Mouse (Mus musculus): ENCODE measurements at regions not wholly inside any gene's neighbourhood (a gene's known extent, or its start where the extent isn't known, plus 50 kb on each side); places are given as distances from the start of the nearest gene placed in this dataset.

DNA sequence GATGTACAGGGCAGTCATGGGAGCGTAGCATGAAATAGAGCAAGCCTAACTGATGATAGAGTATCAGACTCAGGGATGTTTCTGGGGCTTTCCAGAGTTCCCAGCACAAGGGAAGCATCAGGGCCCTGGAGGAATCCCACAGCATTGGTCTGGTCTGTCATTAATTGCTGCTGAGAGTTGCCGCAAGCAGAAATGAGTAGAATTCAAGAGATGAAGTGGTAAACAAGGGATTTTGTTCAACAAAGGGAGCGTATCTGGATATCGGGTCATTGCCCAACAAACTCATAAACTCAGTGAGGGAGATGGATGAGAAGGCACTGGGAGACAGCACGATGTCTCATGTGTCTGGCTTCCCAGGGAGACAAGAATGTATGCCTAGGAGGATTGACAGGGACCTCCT is 165.6 kb upstream of the Serp2 start:
- no peak overlapping the region for H3K4me3 ChIP-seq (ENCODE audit: insufficient read depth in 1 of 2, low read depth in 1 of 2, low read length in 2 of 2, poor library complexity in 1 of 2, severe bottlenecking in 1 of 2)
- TF ChIP-seq ZNF384 (IDR thresholded peaks at IDR 0.05; ENCODE audit: low read depth, low read length) (no peak), MAFK (IDR thresholded peaks at IDR 0.05; ENCODE audit: insufficient read depth, low read depth, low read length) (no peak), ZC3H11A (IDR thresholded peaks at IDR 0.05; ENCODE audit: borderline replicate concordance, low read depth, low read length) (no peak), HCFC1 (IDR thresholded peaks at IDR 0.05; ENCODE audit: borderline replicate concordance, insufficient read depth, low read length) (no peak), CHD2 (IDR thresholded peaks at IDR 0.05; ENCODE audit: low read depth, low read length) (no peak)
- H3K36me3 ChIP-seq (ENCODE audit: control insufficient read depth, insufficient read depth, low read length, poor library complexity, severe bottlenecking), result no peaks in the 10 kb centered on the region
- no peak overlapping the region for H3K9ac ChIP-seq (ENCODE audit: insufficient read depth, low read depth, low read length, poor library complexity, severe bottlenecking)
- DNase-seq (ENCODE audit: low read depth, low spot score), result no peak
- H3K4me1 ChIP-seq (ENCODE audit: control insufficient read depth in 2 of 2, insufficient read depth in 2 of 2, low read length in 2 of 2, poor library complexity in 1 of 2), result no peaks in the 10 kb centered on the region
- in situ Hi-C loops (cut with MboI; ENCODE audit: low sequenced_read_pairs in 2 of 2, unreplicated experiment in 2 of 2), result no loop called here
- H3K9me3 ChIP-seq (ENCODE audit: control insufficient read depth, insufficient read depth, low read depth, low read length), result no peaks in the 10 kb centered on the region
- no peak overlapping the region for H3K27ac ChIP-seq (ENCODE audit: insufficient read depth, low read depth, low read length, poor library complexity, severe bottlenecking)

GRCm38 (mm10) chr14:76721751-76722150 is 165.1 kb upstream of the Serp2 start:
- no peak for DNase-seq (ENCODE audit: low read depth, low spot score)
- no peaks in the 10 kb centered on the region for H3K36me3 ChIP-seq (ENCODE audit: control insufficient read depth, insufficient read depth, low read length, poor library complexity, severe bottlenecking)
- H3K9me3 ChIP-seq (ENCODE audit: control insufficient read depth, insufficient read depth, low read depth, low read length), result no peaks in the 10 kb centered on the region
- no peak overlapping the region for H3K4me3 ChIP-seq (ENCODE audit: insufficient read depth in 1 of 2, low read depth in 1 of 2, low read length in 2 of 2, poor library complexity in 1 of 2, severe bottlenecking in 1 of 2)
- in situ Hi-C loops (cut with MboI; ENCODE audit: low sequenced_read_pairs in 2 of 2, unreplicated experiment in 2 of 2), result no loop called here
- H3K27ac ChIP-seq (ENCODE audit: insufficient read depth, low read depth, low read length, poor library complexity, severe bottlenecking), result no peak overlapping the region
- H3K4me1 ChIP-seq (ENCODE audit: control insufficient read depth in 2 of 2, insufficient read depth in 2 of 2, low read length in 2 of 2, poor library complexity in 1 of 2), result no peaks in the 10 kb centered on the region
- H3K9ac ChIP-seq (ENCODE audit: insufficient read depth, low read depth, low read length, poor library complexity, severe bottlenecking), result no peak overlapping the region
- TF ChIP-seq HCFC1 (IDR thresholded peaks at IDR 0.05; ENCODE audit: borderline replicate concordance, insufficient read depth, low read length) (no peak), CHD2 (IDR thresholded peaks at IDR 0.05; ENCODE audit: low read depth, low read length) (no peak), ZNF384 (IDR thresholded peaks at IDR 0.05; ENCODE audit: low read depth, low read length) (no peak), ZC3H11A (IDR thresholded peaks at IDR 0.05; ENCODE audit: borderline replicate concordance, low read depth, low read length) (no peak), MAFK (IDR thresholded peaks at IDR 0.05; ENCODE audit: insufficient read depth, low read depth, low read length) (no peak)

- Histone ChIP-seq H3K9me3 (ENCODE audit: control insufficient read depth, insufficient read depth, low read depth, low read length) (no peaks in the 10 kb centered on the region), H3K4me1 (ENCODE audit: control insufficient read depth in 2 of 2, insufficient read depth in 2 of 2, low read length in 2 of 2, poor library complexity in 1 of 2) (no peaks in the 10 kb centered on the region), H3K27ac (ENCODE audit: insufficient read depth, low read depth, low read length, poor library complexity, severe bottlenecking) (no peak overlapping the region), H3K4me3 (ENCODE audit: insufficient read depth in 1 of 2, low read depth in 1 of 2, low read length in 2 of 2, poor library complexity in 1 of 2, severe bottlenecking in 1 of 2) (no peak overlapping the region), H3K9ac (ENCODE audit: insufficient read depth, low read depth, low read length, poor library complexity, severe bottlenecking) (no peak overlapping the region), H3K36me3 (ENCODE audit: control insufficient read depth, insufficient read depth, low read length, poor library complexity, severe bottlenecking) (no peaks in the 10 kb centered on the region)
- in situ Hi-C loops (cut with MboI; ENCODE audit: low sequenced_read_pairs in 2 of 2, unreplicated experiment in 2 of 2), result no loop called here
- DNase-seq (ENCODE audit: low read depth, low spot score), result no peak
- TF ChIP-seq CHD2 (IDR thresholded peaks at IDR 0.05; ENCODE audit: low read depth, low read length) (no peak), HCFC1 (IDR thresholded peaks at IDR 0.05; ENCODE audit: borderline replicate concordance, insufficient read depth, low read length) (no peak), ZNF384 (IDR thresholded peaks at IDR 0.05; ENCODE audit: low read depth, low read length) (no peak), ZC3H11A (IDR thresholded peaks at IDR 0.05; ENCODE audit: borderline replicate concordance, low read depth, low read length) (no peak), MAFK (IDR thresholded peaks at IDR 0.05; ENCODE audit: insufficient read depth, low read depth, low read length) (no peak)
Observed at GRCm38 (mm10) chr14:76717081-76717480, 160.4 kb upstream of the Serp2 start.

GRCm38 (mm10) chr14:76714727-76715126 is 158.0 kb upstream of the Serp2 start:
- Histone ChIP-seq H3K36me3 (ENCODE audit: control insufficient read depth, insufficient read depth, low read length, poor library complexity, severe bottlenecking) (no peaks in the 10 kb centered on the region), H3K9me3 (ENCODE audit: control insufficient read depth, insufficient read depth, low read depth, low read length) (no peaks in the 10 kb centered on the region), H3K27ac (ENCODE audit: insufficient read depth, low read depth, low read length, poor library complexity, severe bottlenecking) (no peak overlapping the region), H3K4me1 (ENCODE audit: control insufficient read depth in 2 of 2, insufficient read depth in 2 of 2, low read length in 2 of 2, poor library complexity in 1 of 2) (no peaks in the 10 kb centered on the region), H3K4me3 (ENCODE audit: insufficient read depth in 1 of 2, low read depth in 1 of 2, low read length in 2 of 2, poor library complexity in 1 of 2, severe bottlenecking in 1 of 2) (no peak overlapping the region), H3K9ac (ENCODE audit: insufficient read depth, low read depth, low read length, poor library complexity, severe bottlenecking) (no peak overlapping the region)
- in situ Hi-C loops (cut with MboI; ENCODE audit: low sequenced_read_pairs in 2 of 2, unreplicated experiment in 2 of 2), result no loop called here
- DNase-seq (ENCODE audit: low read depth, low spot score), result no peak
- TF ChIP-seq CHD2 (IDR thresholded peaks at IDR 0.05; ENCODE audit: low read depth, low read length), result no peak
- no peak for TF ChIP-seq MAFK (IDR thresholded peaks at IDR 0.05; ENCODE audit: insufficient read depth, low read depth, low read length)
- no peak for TF ChIP-seq ZNF384 (IDR thresholded peaks at IDR 0.05; ENCODE audit: low read depth, low read length)
- no peak for TF ChIP-seq HCFC1 (IDR thresholded peaks at IDR 0.05; ENCODE audit: borderline replicate concordance, insufficient read depth, low read length)
- no peak for TF ChIP-seq ZC3H11A (IDR thresholded peaks at IDR 0.05; ENCODE audit: borderline replicate concordance, low read depth, low read length)

DNA sequence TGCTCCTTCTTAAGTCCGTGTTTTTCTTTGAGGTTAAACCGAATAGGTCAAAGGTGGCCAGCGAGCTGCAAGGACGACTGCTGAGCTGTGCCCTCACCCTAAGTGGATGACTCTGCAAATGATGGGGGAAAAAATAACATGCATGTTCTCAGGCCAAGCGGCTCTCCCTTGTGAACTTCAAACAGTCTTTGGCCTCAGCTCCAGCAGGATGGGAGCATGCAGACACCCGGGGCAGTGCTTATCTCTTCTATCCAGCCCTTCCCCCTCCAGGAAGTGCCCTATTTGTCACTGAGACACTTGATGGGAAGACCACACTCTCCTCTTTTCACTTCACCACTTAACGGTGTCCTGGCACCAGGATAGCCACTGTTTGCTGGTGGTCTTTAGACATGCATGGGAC is 157.3 kb upstream of the Serp2 start:
- in situ Hi-C loops (cut with MboI; ENCODE audit: low sequenced_read_pairs in 2 of 2, unreplicated experiment in 2 of 2), result no loop called here
- H3K4me3 ChIP-seq (ENCODE audit: insufficient read depth in 1 of 2, low read depth in 1 of 2, low read length in 2 of 2, poor library complexity in 1 of 2, severe bottlenecking in 1 of 2), result no peak overlapping the region
- TF ChIP-seq MAFK (IDR thresholded peaks at IDR 0.05; ENCODE audit: insufficient read depth, low read depth, low read length) (no peak), ZNF384 (IDR thresholded peaks at IDR 0.05; ENCODE audit: low read depth, low read length) (no peak), CHD2 (IDR thresholded peaks at IDR 0.05; ENCODE audit: low read depth, low read length) (no peak), HCFC1 (IDR thresholded peaks at IDR 0.05; ENCODE audit: borderline replicate concordance, insufficient read depth, low read length) (no peak), ZC3H11A (IDR thresholded peaks at IDR 0.05; ENCODE audit: borderline replicate concordance, low read depth, low read length) (no peak)
- H3K36me3 ChIP-seq (ENCODE audit: control insufficient read depth, insufficient read depth, low read length, poor library complexity, severe bottlenecking), result no peaks in the 10 kb centered on the region
- no peak overlapping the region for H3K27ac ChIP-seq (ENCODE audit: insufficient read depth, low read depth, low read length, poor library complexity, severe bottlenecking)
- DNase-seq (ENCODE audit: low read depth, low spot score), result no peak
- H3K9me3 ChIP-seq (ENCODE audit: control insufficient read depth, insufficient read depth, low read depth, low read length), result no peaks in the 10 kb centered on the region
- H3K4me1 ChIP-seq (ENCODE audit: control insufficient read depth in 2 of 2, insufficient read depth in 2 of 2, low read length in 2 of 2, poor library complexity in 1 of 2), result peaks cover 1 to 2% of the 10 kb centered on the region in 2 experiments; a peak in 1 of 4 replicates
- no peak overlapping the region for H3K9ac ChIP-seq (ENCODE audit: insufficient read depth, low read depth, low read length, poor library complexity, severe bottlenecking)
